Mouse (Mus musculus) spleen, postnatal 36 days (tissue): ENCODE measurements around the gene Nfasc.

ENCODE experiments used
- DNase-seq, 2 experiments: peaks; one replicate each; pipeline ENCODE4 v3.0.0; 2022; ENCODE audit warnings: low spot score in 2 of 2, mixed read lengths in 1 of 2

Nfasc gene

DNA sequence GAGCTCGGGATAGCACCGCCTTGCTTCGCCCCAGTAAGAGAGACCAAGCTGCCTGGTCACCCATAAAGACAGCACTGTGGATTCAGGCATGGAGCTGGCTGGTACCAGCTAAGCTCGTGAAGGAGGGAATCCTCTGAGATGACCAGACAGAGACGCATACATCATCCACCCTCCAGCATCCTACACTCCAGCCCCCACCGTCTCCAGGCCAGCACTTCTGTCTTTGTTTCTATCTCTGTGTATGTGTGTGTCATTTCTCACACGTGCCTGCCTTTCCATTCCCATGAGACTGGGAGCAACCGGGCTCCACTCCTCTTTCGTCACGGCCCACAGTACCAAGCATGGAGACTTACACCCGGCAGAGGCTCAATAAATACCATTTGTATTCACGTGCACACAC lies 9.3 kb downstream of the Nfasc start:
- no peak for DNase-seq

DNA sequence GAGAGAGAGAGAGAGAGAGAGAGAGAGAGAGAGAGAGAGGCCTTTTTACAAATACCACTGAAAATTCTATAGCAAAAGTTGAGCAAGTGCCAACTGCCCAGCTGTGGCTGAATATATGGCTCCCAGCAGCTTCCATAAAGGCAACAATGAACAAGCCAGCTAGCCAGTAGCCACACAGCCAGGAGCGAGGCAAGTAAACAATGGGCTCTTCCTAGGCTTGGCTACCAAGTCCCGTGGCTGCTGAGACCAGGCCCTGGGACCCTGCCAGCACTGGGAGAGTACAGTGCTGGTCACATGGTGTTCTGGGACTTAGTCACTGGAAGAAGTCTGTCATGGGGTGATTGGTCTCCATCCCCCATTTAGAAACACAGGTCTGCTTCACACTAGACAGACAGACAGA lies 14.0 kb downstream of the Nfasc start:
- no peak for DNase-seq

DNA sequence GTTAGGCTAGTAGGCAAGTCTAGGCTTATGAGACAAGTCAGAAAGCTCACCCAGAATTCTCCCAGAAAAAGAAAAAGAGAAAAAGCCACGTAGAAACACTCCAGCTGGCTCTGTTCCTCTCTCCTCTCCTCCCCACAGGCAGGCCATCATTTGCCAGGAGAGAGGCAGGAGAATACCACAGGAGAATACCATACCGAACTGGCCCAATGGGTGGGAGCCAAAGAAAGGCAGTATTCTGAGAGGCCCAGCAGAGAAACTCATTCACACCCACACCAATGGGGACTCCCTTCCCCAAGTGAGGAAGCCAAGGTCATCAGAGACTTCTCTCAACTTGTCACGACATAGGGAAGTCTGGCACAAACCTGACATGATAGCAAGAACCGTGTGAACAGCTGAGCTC lies 19.2 kb downstream of the Nfasc start:
- DNase-seq: no peak

DNA sequence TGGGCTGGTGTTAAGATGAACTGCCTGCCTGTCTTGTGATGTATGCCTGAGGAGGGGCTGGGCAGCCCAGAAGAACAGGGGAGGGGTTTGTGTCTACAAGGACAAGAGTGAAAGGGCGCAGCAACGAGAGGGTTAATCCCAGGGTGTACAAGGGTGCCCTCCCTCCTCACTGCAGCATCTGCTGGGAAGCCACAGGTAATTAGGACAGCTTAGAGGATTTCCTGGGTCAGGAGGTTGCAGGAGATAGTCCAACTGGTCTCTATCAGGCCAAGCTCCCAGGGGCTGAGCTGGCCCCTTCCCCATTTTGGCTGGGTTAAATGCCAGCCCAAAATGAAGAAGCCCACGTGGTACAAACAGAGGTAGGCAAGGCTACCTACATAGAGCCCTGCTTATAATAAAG lies 20.3 kb downstream of the Nfasc start:
- DNase-seq: no peak

DNA sequence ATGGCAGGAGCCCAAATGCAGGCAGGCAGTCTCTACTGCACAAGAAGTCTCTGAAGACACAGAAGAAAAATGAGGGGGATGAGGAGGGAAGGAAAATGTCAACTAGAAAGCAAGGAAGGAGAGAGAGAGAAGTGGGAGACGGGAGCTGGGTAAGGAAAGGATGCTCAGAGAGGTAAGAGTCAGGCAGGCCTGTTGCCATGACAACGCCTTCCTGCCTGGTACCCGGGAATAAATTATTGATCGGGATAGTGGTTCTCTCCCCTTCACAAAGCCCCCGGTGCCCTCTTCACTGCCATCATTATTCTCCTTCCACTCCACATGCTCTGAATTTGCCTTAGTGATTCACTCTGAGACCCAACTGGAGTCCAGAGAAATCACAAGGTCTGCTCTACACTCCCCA lies 23.4 kb downstream of the Nfasc start:
- DNase-seq: no peak

DNA sequence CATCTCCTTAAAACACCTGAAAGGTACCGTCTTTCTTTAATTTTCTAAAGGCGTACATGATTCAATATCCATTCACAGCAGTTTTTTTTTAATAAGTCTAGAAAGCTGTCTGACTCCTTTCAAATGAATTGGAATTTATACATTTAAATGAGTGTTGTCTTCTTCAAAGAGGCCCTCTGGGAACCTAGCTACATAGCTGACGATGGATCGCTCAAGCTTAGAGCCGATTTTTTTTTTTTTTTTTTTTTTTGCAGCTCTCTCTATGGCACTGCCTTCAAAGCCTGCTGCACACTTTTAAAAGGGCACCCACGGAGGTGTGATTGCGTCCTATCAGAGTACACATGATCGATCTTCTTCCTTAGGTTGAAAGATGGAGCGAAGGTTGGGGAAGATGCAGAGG lies 26.6 kb downstream of the Nfasc start:
- DNase-seq: no peak

DNA sequence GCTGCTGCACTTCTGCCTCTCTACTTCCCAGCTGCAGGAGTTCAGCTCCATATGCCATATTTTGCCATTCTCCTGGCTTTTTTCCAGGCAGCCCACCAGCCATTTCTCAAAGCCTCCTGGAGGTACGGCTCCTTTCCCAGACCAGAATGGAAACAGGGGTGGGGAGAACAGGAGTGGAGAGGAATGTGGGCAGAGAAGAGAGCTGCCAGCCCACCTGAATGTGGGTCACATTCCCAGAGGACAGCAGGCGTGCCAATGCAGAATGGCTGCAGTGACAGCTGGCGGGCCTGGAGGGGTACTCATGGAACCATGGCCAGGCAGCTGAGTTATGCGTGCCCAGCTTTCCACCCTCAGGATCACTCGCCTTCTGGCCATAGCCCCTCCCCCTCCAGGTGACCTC lies 32.2 kb downstream of the Nfasc start:
- DNase-seq: no peak

DNA sequence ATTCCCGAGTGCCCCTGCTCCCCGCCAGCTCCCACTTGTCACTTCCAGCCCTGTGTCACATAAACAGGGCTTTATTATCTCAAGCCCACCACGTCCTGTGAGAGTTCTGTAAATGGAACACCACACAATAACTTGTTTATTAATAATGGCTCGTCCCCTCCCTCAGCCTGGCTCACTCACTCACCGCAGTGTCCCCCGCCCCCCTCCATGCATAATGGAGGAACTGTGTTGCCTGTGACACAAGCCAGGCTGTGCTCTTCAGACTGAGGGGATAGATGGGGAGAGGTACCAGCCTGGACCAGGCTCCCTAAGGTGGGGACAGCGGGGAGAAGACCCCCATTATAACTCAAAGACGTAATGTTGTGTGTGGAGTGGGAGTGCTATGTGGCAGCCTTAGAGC lies 34.3 kb downstream of the Nfasc start:
- DNase-seq: no peak

DNA sequence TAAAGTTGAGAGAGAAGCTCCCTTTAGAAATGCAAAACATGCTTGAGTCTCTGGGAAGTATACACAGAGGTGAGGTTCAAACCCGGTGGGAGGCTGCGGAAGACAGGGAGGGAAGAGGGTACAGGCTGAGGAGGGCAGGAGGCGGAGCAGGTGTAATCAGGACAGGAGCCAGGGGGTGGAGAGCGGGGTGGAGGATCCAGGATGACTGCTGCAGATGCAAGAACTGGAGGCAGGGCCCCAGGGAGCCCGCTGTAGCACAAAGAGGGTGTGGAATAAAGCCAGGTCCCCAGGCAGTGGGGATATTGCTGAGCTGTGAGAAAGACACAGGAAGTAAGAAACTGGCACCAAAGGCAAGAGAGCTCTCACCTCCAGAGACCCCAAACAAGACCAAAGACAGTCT lies 38.1 kb downstream of the Nfasc start:
- DNase-seq: no peak

DNA sequence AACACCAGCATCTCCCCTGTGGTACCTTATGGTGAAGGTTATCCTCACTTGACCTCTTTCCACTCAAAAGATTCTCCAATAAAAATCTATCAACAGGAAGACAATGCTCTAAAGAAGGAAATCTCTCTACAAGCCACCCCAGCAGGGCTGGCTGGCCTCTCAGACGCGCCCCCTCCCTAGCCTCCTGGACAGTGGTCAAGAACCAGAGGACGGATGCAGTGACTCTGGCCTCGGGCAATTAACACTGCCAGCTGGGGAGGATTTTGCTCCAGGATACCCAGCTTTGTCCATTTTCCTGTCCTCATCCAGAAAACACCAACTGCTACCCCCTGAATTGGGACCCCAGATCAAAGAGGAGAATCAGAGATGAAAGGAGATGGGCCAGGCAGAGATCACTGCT lies 44.7 kb downstream of the Nfasc start:
- DNase-seq: no peak

DNA sequence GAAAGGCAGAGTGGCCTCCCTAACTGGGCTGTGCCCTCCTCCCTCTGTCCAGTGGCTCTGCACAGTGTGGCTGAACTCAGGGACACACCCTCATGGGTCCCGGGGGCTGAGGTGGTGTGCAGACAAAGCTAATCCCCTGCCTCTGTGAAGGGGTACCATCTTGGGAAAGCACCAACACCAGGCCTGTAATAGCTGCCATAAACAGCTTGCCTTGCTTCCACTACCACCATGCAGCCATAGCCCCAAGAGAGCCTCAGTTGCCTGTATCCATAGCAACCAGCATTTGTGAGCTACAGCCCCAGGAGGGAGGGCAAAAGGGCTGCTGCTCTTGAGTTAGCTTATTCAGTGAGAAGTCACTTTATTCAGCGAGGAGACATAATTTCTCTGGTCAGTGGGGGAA lies 45.4 kb downstream of the Nfasc start:
- DNase-seq: no peak

DNA sequence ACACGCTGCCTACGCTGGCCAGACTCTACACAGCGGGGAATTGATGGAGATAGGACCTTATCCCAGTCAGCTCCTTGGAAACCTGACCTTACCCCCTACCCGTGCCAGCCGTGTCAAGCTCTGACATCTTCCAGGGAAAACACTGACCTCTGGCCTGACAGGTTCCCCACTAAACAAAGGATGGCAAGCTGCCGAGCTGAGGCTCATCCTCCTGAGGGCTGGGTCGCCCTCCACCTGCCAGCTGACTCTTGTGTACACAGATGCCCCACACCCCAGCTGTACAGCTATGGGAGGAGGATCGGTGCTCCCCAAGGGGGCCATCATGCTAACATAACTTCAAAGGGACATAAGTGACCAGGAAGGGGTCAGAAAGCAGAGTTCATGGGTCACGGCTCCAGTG lies 47.6 kb downstream of the Nfasc start:
- no peak for DNase-seq

DNA sequence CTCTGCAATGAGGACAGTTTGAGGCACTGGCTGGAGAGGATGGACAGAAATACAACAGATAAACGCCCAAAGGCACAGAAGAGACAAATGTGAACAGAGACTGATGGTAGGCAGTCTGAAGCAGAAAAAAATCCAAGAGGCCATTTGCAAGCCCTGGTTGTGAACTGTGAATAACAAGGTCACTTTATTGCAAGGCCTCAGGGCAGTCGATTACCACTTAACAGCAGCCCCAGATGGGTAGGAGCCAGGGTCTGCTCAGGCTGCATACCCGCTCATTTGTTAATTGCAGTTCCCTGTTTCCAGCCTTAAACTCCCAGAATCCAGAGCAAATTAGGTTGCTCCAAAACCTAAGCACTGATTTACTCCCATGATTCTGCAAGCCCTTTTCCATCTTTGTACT lies 52.4 kb downstream of the Nfasc start:
- no peak for DNase-seq

DNA sequence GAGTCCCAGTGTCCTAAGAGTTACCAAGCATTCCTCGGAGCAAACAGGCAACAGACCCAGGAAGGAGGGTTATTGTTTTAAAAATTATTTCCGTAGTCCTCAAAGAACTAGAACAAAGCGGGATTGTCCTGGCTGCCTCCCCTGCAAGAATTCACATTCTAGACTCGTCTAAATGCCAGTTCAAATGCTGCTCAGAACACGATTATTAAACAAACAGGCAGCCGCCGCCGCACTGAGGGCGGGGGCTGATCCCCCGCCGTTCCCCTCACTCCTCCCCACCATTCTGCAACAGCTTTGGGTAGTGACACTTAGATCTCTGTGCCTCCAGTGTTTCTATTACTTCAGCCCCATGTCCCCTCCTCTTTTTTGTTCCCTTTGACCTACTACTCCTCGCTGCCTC lies 62.7 kb downstream of the Nfasc start:
- DNase-seq: no peak

DNA sequence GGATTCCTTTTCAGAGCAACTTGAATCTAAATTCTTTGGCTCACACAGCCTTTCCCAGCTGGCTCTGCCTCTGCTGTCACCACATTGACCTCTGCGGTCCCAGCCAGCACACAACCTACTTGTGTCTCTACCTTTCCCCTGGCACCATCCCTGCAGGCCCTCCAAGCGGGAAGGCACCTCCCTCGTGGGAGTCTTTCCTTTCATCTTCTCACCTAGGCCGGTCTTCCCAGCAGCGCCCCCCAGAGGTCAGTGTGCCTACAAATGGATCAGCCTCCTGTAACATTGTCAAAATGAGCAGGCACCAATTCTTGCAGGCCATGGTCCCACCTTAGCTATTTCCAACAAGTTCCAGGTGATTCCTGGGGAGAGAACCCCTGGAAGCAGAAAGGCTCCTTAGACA lies 63.5 kb downstream of the Nfasc start:
- DNase-seq: no peak

DNA sequence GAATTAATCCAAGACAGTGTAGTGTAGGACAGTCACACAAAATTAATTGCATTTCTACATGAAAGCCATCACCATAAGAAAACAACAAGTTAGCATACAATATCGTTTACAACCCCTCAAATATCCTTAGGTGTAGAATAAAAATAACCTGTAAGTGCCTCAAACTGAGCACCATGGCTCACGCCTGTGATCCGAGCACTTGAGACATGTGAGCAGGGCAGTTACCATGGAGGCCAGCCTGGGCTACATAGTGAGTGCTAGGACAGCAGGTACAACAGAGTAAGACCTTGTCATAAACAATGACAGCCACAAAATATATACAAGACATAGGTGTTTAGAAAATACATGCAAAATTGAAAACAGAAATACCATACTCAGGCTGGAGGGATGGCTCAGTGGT lies 68.9 kb downstream of the Nfasc start:
- no peak for DNase-seq

DNA sequence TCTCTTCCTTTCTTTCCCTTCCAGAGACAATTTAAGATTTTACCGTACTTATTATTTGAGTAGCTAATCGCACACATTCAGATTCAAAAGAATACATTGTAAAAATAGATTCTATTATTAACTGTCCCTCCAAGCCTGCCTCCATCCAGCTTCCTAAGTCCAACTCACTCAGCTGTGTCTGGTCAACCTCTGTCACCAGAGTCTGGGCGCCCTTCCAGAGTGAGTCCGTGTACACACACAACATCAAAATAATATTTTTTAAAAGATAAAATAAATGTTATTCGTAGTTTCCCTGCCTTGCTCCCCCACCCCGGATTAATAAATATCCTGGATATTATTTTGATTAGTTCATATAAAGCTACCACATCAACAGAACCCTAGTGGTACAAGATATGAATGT lies 72.4 kb downstream of the Nfasc start:
- DNase-seq: no peak

DNA sequence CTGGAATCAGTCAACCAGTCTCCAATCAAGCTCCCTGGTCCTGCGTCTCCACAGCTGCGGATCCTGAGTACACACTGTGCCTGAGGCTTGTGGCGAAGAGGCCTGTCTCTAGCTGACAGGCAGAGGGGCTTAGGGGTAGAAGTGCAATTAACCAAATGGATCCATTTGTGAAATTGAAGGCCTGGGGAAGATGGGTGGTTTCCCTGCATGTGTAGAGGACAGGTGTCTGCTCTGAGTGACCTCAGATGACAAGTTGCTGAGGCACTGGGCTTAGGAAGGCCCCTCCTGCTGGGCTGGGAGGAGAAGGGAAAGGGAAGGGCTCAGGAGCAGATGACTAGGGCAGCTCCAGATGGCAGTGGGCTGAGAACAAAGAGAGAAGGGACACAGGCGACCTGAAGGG lies 81.2 kb downstream of the Nfasc start:
- no peak for DNase-seq

DNA sequence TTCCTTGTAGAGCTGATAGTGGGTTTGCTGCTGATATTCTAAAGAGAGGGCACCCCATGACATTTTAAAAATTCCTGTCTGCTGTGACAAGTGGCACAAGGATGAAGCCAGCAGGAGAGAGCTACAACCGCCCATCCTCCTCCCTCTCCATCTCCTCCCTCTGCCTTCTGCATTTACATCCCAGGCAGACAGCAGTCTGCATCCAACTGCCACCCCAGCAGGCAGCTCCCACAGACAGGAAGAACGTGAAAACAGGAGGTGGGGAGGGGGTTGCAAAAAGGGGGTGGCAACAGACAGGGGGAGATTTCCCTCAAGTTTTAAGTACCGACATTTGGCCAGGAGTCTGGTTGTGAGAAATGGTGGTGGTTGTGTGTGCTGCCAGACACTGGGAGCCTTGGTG lies 82.0 kb downstream of the Nfasc start:
- DNase-seq: no peak

DNA sequence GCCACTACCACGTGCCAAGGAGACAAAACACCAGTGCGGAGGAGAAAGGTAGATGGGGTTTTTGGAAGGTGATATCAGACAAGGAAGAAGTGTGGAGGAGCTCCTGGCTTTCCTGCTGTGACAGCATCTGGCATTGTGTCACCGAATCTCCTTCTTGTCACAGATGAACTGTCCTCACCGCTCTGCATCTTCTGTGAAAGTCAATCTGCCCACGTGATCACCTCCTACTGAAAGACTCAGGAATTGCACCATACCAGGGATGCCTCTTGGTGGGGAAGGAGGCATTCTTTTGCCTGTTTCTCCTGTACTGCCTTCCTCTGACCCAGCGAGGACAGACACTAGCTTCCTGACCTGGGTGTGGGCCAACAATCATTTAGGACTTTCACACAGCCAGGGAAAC lies 86.0 kb downstream of the Nfasc start:
- DNase-seq: no peak

DNA sequence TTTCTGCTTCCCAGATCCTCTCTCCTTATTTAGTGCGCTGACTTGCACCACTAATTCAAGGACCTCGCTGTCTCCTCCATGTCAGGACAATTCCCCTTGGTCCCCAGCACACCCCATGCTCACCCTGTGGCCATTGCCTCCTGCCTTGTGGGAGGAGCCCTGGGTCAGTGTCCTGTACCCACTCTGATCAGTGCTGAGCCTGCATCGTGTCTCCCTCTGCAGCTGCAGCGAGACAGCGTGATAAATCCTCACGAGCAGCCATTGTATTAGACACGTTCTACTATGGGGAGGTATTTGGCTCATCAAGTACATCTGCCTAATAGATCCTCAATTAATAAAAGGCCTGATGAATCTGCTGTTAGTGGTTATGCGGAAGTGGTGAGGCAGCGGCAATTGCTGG lies 86.8 kb downstream of the Nfasc start:
- no peak for DNase-seq

DNA sequence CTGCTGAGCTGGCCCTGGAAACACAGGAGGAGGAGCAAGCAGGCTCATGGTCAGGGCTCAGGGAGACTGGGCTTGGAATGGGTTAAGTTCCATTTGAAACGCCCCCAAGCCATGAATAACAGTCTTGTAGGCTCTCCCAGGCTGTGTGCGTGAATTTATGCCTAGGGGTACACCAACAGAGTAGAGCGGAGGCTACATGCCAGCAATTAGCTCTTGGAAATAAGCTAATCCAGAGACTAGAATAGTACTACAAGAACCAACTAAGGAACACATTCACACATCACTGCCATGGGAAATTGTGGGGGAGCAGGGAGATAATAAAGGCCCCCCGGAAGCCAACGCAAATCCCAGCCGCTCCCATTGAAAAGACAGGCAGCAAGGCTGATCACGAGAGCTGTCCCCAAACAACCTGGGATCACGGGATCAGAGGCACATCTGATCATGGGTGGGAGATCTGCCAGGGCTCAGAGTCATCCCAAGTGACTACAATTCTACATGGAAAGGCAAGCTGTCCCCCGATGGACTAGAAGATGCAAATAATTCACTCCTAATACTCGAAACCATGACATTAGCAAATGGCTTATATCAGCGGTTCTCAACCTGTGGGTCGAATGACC lies 87.6 kb downstream of the Nfasc start:
- DNase-seq: no peak

DNA sequence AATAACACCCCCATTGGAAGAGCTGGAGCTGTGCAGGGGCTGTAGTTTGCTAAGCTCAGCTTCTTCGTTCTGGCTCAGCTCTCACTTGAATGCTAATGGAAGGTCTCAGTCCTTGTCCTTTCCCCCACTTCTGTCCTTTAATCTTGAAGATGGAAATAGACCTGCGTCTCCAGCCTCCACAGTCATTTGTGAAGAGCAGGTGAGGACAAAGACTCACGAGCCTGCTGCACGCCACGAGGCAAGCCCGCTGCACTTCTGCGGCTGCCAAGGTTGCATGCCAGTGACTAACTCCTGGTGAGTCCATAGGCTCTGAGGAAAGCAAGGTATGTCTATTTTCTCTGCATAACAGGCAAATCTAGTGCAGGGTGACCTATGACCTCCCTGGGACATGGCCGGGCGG lies 88.4 kb downstream of the Nfasc start:
- no peak for DNase-seq

DNA sequence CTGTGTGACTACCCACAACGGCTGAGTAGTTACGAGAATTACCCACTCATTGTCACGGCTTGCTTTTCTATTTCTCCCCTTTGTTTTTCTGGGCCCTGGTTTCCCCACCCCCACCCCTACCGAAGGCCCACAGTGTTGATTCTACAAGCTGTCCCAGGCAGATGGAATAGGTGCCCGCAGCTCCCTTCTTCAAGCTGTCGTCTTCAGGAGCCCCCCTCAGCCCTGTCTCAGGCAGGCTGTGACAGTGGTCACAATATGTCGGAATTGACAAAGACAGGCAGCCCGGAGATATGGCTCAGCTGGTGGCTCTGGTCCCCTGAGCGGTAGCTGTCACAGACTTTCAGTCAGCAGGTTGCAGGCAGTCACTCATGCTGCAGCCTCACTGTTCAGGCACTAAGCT lies 90.9 kb downstream of the Nfasc start:
- no peak for DNase-seq

DNA sequence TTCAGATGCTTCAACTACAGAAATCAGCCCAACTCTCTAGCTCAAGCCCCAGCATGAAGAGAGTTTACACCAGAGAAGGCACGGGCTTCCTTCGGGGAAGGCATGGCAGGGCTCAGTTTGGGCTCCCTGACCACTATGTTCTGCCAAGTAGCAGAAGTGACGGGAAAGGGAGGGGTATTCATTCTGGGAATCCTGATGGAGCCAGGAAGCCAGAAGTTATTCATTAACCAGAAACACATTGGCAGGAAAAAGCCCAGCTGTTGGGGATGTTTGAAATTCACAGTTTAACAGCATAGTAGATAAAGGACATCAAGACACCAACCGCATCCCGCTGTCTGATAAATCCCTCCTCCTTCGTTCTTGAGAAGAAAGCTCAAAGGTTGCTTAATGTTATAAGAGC lies 93.6 kb downstream of the Nfasc start:
- DNase-seq: peak; percentile 3
